Mouse (Mus musculus) lung, postnatal 10 days (tissue): ENCODE measurements at regions not wholly inside any gene's neighbourhood (a gene's known extent, or its start where the extent isn't known, plus 50 kb on each side); places are given as distances from the start of the nearest gene placed in this dataset.
A peak's percentile ranks its signal among the peaks of the same experiment; 100 is the strongest.

Experiments
- DNase-seq: peaks from one replicate; pipeline ENCODE4 v3.0.0; 2021

DNA sequence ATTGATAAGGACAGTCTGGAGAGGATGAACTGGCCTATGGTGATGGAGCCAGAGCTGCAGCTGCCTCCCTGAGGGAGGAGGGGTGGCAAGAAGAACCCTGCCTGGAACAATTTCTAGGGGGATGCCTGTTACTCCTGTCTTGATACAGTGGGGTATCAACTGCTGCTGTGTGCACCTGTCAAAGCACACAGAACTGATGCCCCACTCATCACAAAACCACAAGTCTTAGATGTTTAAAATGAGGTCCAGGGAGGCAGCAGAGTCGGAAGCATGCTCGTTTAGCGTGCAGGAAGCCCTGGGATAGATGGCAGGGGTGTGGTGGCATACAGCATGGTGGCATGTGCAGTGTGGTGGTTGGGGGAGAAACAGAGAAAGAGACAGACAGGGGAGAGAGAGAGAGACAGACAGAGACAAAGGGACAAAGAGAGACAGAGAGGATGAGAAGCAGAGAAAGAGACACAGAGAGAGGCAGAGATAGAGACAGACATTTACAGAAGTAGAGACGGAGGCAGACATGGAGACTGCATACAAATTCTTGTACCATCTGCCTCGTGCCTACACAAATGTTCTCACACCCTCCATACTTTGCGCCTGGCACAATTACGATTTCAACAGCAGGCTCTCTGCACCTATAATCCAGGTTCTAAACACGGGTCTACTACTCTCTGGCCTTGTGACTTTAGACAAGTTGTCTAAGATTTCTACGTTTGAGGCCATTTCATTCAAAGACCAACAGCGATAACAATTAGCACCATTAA lies 242.6 kb downstream of the Cbln4 start:
- DNase-seq: no peak

DNA sequence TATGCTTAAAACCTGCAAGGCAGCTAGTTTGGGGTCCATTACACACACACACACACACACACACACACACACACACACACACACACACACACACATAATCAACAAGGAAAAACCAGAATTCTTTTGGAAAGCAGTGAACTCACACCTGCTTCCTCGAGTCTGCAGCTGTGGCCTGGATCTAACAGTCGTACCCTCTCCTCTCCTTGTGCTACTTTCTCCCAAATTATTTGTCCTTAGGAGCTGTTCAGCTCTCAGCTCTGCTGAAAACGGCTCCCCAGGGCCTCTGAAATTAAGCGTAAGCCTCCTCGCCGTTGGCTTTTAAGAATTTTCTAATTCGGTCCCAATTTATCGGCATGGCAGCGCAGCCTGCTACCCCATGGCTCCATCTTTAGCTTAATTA lies 243.9 kb downstream of the Cbln4 start:
- DNase-seq: no peak

DNA sequence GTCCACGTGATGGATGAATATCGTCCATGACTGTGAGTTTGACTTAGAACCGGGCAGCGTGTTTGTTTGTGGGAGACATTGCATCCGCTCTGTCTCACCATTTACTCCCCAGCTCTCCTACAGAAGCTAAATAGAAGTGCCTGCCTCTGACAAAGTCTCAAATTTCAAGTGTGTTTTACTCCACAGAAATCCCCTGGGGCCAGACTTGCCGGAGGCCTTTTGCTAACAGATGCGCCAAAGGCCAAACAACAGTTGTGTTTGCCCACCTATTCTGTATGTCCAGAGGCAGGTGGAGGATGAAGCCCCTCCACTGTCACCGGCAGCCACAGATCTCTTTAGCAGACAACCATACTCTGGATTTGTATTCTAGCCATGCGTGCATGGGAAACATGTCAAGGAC lies 252.6 kb downstream of the Cbln4 start:
- no peak for DNase-seq

DNA sequence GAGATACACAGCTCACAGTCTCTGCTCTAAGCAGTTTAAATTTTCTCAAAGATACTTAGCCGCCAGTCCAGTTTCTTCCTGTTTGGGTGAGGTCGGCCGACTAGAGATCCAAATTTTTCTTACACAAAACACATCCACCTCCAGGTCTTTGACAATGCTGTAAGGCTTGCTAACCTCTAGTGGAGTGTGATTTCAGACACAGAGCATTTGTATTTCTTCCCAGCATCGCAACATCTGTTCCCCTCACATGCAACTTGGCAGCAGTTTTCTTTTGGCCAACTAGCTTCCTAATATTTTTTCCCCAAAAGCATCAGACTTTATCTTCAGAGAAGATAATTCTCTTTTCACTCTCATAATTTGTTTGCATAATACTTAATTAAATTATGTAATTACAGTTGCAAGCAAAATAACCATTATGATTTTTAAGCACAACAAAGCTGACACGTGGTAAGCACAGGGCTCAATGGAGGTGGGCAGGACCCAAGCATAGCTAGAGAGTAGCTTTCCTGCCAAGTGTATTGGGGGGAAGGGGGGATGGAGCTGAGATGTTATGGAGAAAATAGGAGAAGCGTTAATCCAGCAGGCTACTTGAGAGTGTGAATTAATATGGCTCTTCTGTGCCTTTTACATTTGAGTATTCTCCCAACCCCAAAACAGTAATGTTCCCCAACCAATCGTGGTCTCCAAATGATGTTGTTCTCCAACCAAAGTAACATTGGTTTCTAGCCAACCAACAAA lies 276.9 kb downstream of the Cbln4 start:
- peak; percentile 4 for DNase-seq

DNA sequence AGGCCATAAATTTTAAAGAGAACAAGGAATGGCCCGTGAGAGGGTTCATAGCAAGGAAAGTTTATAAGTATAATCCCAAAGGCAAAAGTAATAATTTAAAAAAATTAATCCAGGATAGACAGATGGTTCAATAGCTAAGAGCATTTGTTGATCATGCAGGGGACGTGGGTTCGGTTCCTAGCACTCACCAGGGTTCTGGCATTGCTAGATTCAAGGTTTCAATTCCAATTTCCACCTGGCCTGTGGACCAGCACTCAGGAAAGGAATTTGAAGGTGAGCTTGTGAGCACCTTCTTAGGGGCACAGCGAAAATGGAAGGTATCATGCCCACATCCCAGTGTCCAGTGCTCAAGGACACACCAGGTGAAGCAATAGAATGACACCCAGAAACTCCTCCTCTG lies 278.2 kb downstream of the Cbln4 start:
- no peak for DNase-seq

DNA sequence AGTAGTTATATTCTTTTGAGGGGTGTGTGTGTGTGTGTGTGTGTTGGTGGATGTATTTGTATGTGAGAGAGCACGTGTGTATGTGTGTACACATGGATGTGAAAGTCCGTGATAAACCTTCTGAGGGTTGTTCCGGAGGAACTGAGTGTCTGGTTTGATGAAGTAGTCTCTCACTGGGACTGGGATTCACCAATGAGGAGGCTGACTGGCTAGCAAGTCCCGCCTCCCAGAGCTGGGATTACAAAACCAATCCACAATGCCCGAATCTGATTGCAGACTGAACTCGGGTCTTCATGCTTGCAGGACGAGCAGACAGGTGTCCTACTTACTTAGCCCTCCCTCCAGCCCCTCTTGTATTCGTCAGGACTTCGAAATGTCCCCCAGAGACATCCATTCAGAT lies 289.8 kb downstream of the Cbln4 start:
- no peak for DNase-seq

DNA sequence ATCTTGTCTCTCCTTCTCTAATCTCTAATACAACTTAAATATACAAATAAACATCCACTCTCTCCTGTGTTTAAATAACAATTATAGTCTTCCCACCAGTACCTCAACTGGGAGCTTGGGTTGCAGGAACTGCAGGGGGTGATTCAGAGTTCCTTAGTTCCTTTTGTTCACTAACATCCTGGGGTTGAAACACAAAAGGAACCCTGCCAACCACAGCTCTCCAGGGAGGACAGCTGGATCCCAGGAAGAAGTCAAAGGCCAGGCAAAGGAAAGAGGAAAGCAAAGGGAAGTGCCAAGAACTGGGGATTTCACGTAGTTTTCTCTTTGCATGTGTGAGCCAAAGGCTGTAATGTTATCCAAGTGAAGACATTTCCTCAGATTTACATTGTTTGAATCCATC lies 296.1 kb downstream of the Cbln4 start:
- DNase-seq: peak; percentile 11

DNA sequence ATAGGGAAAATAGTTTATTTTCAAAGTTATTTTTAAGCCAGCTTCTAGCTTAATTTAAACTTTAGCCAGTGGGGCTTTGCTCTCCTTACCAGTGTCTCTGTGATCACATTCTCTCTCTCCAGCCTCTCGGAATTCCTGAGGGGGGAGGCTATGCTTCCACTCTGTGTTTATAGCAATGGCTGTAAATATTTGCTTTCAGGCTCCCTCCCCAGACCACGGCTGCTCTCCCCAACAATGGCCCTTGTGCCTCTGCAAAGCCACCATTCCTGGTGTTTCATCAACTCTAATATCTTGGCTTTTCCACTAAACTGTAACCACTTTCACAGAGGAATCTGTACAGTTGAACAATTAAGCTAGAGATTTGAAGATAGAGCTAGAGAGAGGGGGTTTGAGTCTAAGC lies 300.2 kb downstream of the Cbln4 start:
- peak; percentile 62 for DNase-seq

DNA sequence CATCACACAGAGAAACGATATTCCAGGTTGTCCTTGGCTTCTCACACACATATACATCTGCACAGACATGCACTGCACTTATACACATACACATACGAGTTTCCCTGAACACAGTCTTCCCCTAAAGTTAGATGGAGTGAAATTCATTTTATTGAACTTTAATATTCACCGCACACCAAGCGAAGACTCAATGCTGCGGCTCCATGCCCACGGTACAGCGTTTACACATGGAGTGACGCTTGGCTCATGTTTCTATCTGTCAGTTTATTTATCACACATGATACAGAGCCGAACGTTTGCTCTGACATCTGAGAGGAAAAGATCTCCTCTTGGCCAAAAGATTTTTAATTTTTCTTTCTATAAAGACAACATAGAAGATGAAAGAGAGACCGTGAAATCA lies 300.6 kb downstream of the Cbln4 start:
- no peak for DNase-seq

DNA sequence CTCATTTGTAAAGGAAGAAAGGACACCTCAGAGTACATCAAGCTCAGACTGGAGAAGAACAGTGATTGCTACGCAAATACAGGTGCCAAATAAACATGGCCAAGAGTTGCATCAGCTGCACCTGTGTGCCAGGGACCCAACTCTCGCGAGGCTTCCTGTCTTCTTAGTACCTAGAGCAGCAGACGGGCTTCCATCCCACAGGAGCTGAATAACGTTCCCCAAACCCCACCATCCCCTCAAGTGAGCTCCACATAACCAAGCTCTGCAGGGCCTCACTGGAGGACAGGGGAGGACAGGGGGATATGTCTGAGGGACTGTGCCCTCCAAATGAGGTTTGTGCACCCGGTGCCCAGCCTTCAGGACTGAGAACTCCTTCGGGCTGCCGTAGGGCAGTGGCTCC lies 305.5 kb downstream of the Cbln4 start:
- DNase-seq: no peak

DNA sequence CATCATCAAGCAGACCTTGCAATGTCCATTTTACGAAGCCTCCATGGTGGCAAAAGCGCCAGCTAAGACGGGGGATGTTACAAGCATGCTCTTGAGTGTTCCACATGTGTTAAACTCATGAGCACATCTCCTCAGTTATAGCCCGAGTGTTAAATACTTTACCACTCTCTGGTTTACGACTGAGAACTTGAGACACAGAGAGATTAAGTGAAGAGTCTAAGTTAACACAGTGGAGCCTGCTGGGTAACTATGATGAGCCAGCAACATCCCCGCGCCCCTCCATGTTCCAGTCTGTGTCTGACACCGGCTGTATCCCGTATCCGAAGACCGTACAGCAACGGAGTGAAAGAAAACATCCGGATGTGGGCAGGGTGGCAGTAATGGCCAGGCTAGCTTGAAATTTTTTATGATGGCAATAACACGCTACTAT lies 308.2 kb downstream of the Cbln4 start:
- DNase-seq: no peak

DNA sequence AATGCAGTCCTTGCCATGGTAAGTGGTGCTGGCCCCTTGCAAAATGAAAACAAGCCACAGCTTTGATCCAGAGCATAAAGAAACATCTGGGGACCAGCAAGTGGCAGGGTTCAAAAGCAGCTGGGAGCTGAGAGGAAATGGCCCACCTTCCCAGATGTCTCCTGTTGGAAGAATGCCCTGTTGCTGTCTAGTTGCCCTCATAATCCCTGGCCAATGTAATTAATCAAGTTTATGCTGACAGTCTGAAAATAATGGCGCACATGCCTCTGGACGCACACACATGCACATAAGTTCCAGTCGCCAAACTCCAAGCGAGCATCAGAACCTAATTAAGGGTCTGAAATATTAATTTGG lies 308.7 kb downstream of the Cbln4 start:
- no peak for DNase-seq

DNA sequence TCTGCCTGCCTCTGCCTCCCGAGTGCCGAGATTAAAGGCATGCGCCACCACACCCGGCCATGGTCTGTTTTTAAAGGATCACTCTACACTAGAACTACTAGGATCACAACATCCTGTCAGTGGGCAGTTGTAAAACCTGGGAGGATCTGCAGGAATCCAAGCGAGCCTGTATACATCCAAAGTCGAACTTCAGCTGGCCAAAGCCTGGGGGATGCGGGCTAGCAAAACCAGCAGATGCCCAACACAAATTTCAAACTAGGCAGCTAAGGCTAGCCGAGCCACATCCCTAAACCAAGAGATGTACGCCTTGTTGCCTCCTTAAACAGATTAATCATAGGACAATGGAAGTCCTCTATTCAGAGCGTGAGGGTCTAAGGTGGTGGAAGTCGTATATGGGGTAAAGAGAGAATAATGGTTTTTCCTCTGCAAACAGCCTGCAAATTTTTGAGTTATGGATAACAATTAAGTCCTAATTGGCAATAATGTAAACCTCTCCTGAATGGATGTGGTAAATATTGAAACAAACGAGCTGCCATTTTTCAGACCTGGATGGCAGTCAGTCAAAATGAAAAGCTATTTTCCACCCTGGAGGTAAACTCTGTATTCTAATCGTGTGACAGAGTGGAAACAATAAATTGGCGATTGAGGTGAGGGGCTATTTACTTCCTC lies 309.2 kb downstream of the Cbln4 start:
- no peak for DNase-seq

DNA sequence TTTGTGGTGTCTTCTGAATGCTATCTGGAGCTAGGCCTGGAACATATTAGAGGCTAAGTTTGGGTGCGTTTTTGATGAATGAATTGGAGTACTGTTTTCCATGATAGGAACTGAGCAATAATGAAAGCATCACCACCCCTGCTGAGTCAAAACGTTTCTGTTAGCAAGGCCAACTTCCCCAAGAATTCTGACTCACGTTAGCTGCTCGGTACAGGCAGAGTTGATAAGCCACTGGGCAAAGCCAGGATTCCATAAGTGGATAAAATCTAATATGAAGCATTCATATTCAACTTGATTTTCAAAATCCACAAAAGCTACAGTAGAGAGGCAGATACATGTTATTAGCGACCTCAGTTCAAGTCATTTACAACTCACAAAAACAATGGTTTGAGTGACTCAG lies 324.0 kb downstream of the Cbln4 start:
- no peak for DNase-seq

DNA sequence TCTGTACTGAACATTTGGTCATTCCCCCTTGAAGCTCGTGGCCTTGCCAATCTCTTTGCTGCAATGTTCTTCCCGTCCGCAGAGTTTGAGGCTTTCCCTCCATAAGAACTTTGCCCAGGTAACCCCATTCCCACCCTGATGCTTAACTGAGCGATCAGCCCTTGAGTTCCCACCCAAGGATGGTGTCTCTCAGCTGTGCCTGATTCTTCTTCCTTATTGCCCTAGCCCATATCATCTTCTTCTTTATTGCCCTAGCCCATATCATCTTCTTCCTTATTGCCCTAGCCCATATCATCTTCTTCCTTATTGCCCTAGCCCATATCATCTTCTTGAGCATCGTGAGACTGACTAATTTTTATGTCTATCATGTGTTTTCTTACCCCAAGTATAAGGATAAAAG lies 324.4 kb downstream of the Cbln4 start:
- DNase-seq: no peak

DNA sequence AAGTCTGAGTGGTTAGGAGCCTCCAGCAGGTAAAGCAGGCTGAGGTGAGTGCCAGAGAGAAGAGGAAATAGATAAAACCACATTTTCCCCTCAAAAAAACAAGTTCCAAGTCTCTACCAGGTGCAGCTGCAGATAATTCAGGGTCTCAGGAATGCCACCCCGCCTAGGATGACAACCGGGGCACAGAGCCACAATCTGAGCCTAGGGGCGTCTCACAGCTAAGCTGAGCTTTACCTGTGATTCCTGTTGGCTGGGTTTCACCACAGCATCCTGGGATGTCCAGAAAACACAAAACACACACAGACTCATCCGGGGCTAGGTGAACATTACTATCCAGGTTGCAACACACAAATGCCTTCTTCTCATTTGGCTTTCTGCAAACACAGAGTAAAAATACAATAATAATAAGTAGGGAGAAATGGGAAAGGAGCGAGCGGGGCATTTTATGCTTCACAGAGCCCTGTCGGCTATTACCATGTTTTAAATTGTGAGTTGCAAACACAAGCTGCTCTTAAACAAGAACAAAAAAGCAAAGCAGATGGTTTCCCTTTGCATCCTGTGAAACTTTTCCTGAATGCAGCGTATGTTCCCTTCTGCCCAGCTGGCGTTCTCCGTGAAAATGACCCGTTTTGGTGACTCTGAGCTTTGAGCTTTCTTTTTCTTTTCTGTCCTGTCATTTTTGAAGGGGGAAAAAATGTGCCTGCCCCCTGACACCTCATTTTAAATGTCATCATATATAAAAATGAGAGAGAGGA lies 330.3 kb downstream of the Cbln4 start:
- DNase-seq: no peak

DNA sequence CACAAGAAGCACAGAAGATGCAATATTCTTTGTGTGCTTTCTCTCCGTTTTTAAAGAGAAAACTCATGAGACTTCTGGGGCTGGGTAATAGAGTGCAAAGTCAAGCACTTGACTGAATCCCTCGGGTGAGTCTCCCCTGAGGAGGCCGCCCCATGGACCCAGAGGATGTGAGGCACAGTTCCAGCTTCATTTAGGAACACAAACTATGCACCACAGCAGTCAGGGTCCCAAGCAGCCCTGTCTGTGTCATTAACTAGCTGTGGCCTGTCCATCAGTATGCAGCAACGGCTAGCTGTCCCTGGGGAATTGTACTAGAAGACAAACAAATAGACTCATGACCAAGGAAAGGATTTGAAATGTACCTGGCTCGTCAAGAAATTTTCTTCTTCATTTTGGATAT lies 349.7 kb downstream of the Cbln4 start:
- DNase-seq: no peak

DNA sequence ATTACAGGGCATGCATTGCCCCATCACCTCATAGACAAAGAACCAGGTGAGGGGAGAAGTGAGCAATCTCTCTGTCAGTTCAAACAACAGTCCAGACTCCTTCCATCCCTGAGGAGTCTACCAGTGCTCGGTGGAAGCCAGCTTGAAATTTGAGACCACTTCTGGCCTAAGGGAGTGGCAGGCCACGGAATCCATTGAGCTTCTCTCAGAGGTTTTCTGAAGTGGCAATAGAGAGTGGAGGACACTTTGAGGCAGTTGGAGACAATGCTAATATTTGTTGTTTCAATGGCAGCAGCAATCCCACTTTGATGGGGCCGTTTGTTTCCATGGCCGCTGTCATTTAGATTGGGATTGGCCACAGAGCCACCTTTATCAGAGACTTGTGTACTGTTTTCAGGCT lies 352.5 kb downstream of the Cbln4 start:
- peak; percentile 7 for DNase-seq

DNA sequence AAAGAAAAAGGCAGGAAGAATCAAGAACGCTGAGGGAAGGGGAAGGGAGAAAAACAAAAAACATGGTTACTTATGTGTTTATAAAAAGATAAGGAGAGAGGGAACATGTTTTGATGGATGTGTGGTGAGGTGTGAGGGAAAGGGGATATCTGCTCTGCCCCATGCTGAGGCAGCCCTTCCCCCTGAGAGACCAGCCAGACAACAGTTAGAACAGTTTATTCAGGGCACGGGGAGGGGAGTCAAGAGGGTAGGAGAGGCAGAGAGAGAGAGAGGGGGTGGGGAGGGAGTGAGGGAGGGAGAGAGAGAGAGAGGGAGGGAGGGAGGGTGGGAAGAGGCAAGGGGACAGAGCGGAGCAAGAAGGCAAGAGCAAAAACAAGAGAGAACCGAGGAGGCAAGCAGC lies 354.2 kb downstream of the Cbln4 start:
- DNase-seq: no peak

DNA sequence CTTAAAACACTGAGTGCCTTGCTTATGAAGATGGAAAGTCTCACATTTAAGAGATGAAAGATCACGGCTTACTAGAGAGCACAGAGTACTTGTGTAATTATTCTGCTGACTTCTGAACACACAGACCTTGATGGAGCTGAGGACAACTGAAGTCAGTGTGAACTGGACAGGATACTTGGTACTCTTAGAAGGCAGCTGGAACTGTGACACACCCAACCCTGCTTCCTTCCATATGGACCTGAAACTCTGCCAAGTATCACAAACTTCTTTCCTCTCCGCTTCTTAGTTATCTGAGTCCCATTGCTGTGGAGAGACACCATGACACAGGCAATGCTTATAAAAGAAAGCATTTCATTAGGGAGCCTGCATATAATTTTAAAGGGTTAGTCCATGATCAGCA lies 365.3 kb downstream of the Cbln4 start:
- DNase-seq: no peak

DNA sequence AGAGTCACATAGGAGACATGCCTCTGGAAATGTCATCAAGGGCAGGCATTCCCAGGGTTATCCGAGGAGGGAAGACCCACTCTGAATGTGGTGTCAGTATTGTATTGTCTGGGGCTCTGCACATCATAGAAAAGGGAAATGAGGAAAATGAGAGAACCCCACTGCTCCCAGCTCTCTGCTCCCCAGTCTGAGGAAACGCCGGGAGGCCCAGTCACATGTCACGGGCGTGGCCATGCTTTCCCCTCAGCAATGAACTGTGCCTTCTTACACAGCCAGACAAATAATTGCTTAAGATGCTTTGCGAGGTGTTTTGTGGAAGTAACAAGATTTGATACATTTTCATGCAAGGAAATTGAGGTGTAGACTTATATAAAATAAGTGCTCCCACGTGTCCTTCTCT lies 366.1 kb downstream of the Cbln4 start:
- DNase-seq: no peak

DNA sequence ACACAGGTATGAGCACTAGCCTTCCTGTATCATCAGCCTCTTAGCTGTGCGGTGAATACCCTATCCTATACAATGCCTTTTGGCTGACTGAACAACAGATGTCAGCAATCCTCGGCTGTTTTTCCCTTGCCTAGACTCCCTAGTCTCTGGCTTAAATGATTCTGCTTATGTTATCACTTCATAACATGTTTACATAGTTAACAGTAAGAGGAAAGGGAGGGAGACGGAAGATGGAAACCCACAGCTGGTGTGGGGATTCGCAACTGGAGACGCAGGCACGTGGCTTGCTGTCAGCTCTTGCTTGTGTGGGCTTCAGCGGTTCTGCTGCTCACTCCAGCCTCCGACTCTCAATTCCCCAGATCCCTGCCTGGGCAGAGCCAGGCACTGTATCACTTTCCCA lies 367.2 kb downstream of the Cbln4 start:
- DNase-seq: peak; percentile 29

DNA sequence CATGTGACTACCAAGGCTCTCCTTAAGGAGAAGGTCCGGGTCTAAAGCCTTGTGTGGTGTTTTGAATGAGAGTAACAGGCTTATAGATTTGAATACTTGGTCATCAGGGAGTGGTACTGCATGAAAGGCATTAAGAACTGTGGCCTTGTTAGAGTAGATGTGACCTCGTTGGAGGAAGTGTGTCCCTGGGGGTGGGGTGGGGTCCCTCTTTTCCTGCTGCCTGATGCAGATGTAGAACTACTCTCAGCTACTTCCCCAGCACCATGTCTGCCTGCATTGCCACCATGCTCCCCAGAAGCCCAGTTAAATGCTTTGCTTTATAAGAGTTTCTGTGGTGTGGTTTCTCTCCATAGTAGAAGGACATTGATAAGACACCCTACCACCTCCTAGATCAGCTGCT lies 367.9 kb downstream of the Cbln4 start:
- DNase-seq: no peak
